Mouse (Mus musculus) stomach, embryonic 16.5 days (tissue): ENCODE results near the gene AA986860. TPM values are rescaled to one million over a fixed set of nuclear protein-coding genes. Genes with fewer than 3 reads are reported as not detected.
A peak's percentile ranks its signal among the peaks of the same experiment; 100 is the strongest.

ENCODE experiments used
- ATAC-seq: fragments of 200-750 bp; cut with Nextera tagmentation; 2 replicates; pipeline ENCODE4 v1.8.0; 2017; ENCODE audit warnings: moderate number of reproducible peaks, moderate TSS enrichment; ENCODE audit not compliant: insufficient read depth, low FRiP score
- H3K27ac ChIP-seq: fragments of 300-500 bp; sonication (generic); 2 replicates; pipeline ENCODE4 v1.5.1; 2014; ENCODE audit warnings: low read length
- H3K27me3 ChIP-seq: fragments of 300-500 bp; sonication (generic); 2 replicates; pipeline ENCODE4 v1.6.1; 2014; ENCODE audit warnings: low read length, control low read depth, mixed read lengths; ENCODE audit not compliant: control insufficient read depth, insufficient read depth
- H3K36me3 ChIP-seq: fragments of 300-500 bp; sonication (generic); 2 replicates; pipeline ENCODE4 v1.6.1; 2014; ENCODE audit warnings: low read length; ENCODE audit not compliant: control insufficient read depth, insufficient read depth
- H3K4me1 ChIP-seq: fragments of 300-500 bp; sonication (generic); 2 replicates; pipeline ENCODE4 v1.6.1; 2014; ENCODE audit warnings: low read length, control low read depth, mixed read lengths; ENCODE audit not compliant: control insufficient read depth, insufficient read depth
- H3K4me2 ChIP-seq: fragments of 300-500 bp; sonication (generic); 2 replicates; pipeline ENCODE4 v1.6.1; 2014; ENCODE audit warnings: low read depth, low read length, mixed read lengths
- H3K4me3 ChIP-seq: fragments of 300-500 bp; sonication (generic); replicated peaks from 2 replicates; pipeline ENCODE4 v1.5.1; 2014; ENCODE audit warnings: mild to moderate bottlenecking, low read length
- H3K9ac ChIP-seq: fragments of 300-500 bp; sonication (generic); 2 replicates; pipeline ENCODE4 v1.6.1; 2014; ENCODE audit warnings: low read length
- H3K9me3 ChIP-seq: fragments of 300-500 bp; sonication (generic); replicated peaks from 2 replicates; pipeline ENCODE4 v1.6.1; 2016; ENCODE audit warnings: low read length, control low read depth; ENCODE audit not compliant: control insufficient read depth
- WGBS: fragments of 180-500 bp; shearing (Covaris S2); extraction: QIAGEN DNeasy Blood & Tissue Kit; methylation state at CpG from one replicate; pipeline ENCODE4 v1.1.7; 2014; 5-methylcytosine and 5-hydroxymethylcytosine counted together
- polyA plus RNA-seq: library from polyadenylated mRNA; unstranded; fragments of >200 nt; fragmentation: Nextera tagmentation; extraction: Ambion mirVana; gene quantifications from 2 replicates; pipeline ENCODE4 v1.2.1, GENCODE M21; 2015

Gene AA986860
- polyA plus RNA-seq, 1 experiment from 2014 or later: 44.2 TPM

GRCm38 (mm10) chr1:130740781-130741720, 9.3 kb downstream of the AA986860 start:
- H3K4me3 ChIP-seq: no peak overlapping the region
- H3K4me1 ChIP-seq: peaks cover 19% of the 10 kb centered on the region
- H3K9ac ChIP-seq: peak overlapping the region; percentile 40; the same call in 1 of the 2 replicates
- peak overlapping the region; percentile 69; the same call in 1 of the 2 replicates for H3K27ac ChIP-seq
- H3K27me3 ChIP-seq: no peaks in the 10 kb centered on the region
- H3K9me3 ChIP-seq: no peaks in the 10 kb centered on the region
- H3K36me3 ChIP-seq: no peaks in the 10 kb centered on the region
- 0 out of 2 replicates have a peak overlapping the region, but pooled peaks have one; percentile 3 for H3K4me2 ChIP-seq
- peak; percentile 74 for ATAC-seq
- WGBS: 53% methylated on average over 15 of the region's 15 CpGs

GRCm38 (mm10) chr1:130742201-130742600, 10.4 kb downstream of the AA986860 start:
- ATAC-seq: no peak

GRCm38 (mm10) chr1:130743775-130744174, 12.0 kb downstream of the AA986860 start:
- Histone ChIP-seq H3K36me3 (no peaks in the 10 kb centered on the region), H3K4me3 (no peak overlapping the region), H3K27me3 (no peaks in the 10 kb centered on the region), H3K9me3 (no peaks in the 10 kb centered on the region), H3K4me2 (no peak overlapping the region), H3K4me1 (peaks cover 16% of the 10 kb centered on the region), H3K27ac (peak overlapping the region; percentile 9; the same call in 1 of the 2 replicates), H3K9ac (no peak overlapping the region)
- 85% methylated on average over 1 of the region's 1 CpGs for WGBS
- ATAC-seq: no peak

More at GRCm38 (mm10) chr1:130742201-130742600, 10.4 kb downstream of the AA986860 start:
- H3K4me1 ChIP-seq: peaks cover 19% of the 10 kb centered on the region
- H3K27ac ChIP-seq: no peak overlapping the region
- no peaks in the 10 kb centered on the region for H3K27me3 ChIP-seq
- no peak overlapping the region for H3K4me3 ChIP-seq
- H3K9ac ChIP-seq: no peak overlapping the region
- no peaks in the 10 kb centered on the region for H3K36me3 ChIP-seq
- H3K9me3 ChIP-seq: no peaks in the 10 kb centered on the region
- 78% methylated on average over 7 of the region's 7 CpGs for WGBS
- H3K4me2 ChIP-seq: no peak overlapping the region

GRCm38 (mm10) chr1:130744217-130744616, 12.4 kb downstream of the AA986860 start:
- no peak overlapping the region for H3K4me3 ChIP-seq
- H3K4me1 ChIP-seq: peaks cover 15% of the 10 kb centered on the region
- no peak overlapping the region for H3K4me2 ChIP-seq
- H3K36me3 ChIP-seq: no peaks in the 10 kb centered on the region
- ATAC-seq: no peak
- H3K9me3 ChIP-seq: no peaks in the 10 kb centered on the region
- 64% methylated on average over 2 of the region's 2 CpGs for WGBS
- no peak overlapping the region for H3K9ac ChIP-seq
- H3K27ac ChIP-seq: peak overlapping the region; percentile 28; the same call in 1 of the 2 replicates
- no peaks in the 10 kb centered on the region for H3K27me3 ChIP-seq

GRCm38 (mm10) chr1:130744961-130745360, 13.2 kb downstream of the AA986860 start:
- H3K27ac ChIP-seq: no peak overlapping the region; the same call in 1 of the 2 replicates
- H3K27me3 ChIP-seq: no peaks in the 10 kb centered on the region
- peaks cover 15% of the 10 kb centered on the region for H3K4me1 ChIP-seq
- no peaks in the 10 kb centered on the region for H3K9me3 ChIP-seq
- no peak for ATAC-seq
- H3K4me3 ChIP-seq: no peak overlapping the region
- WGBS: 88% methylated on average over 5 of the region's 5 CpGs
- H3K36me3 ChIP-seq: no peaks in the 10 kb centered on the region
- no peak overlapping the region for H3K9ac ChIP-seq
- no peak overlapping the region for H3K4me2 ChIP-seq

- Histone ChIP-seq H3K36me3 (no peaks in the 10 kb centered on the region), H3K4me2 (no peak overlapping the region), H3K4me3 (no peak overlapping the region), H3K4me1 (peaks cover 11% of the 10 kb centered on the region), H3K27ac (0 out of 2 replicates have a peak overlapping the region, but pooled peaks have one; percentile 30), H3K9ac (no peak overlapping the region), H3K9me3 (no peaks in the 10 kb centered on the region), H3K27me3 (no peaks in the 10 kb centered on the region)
- no peak for ATAC-seq
- WGBS: 87% methylated on average over 3 of the region's 3 CpGs
These were observed 13.8 kb downstream of the AA986860 start for GRCm38 (mm10) chr1:130745591-130745990.

- ATAC-seq: no peak
These were observed 15.0 kb downstream of the AA986860 start for GRCm38 (mm10) chr1:130746819-130747218.

GRCm38 (mm10) chr1:130759689-130760088, 27.9 kb downstream of the AA986860 start:
- no peaks in the 10 kb centered on the region for H3K36me3 ChIP-seq
- H3K27me3 ChIP-seq: no peaks in the 10 kb centered on the region
- H3K4me1 ChIP-seq: no peaks in the 10 kb centered on the region
- H3K9ac ChIP-seq: no peak overlapping the region
- ATAC-seq: no peak
- no peak overlapping the region for H3K4me2 ChIP-seq
- no peak overlapping the region for H3K27ac ChIP-seq
- no peaks in the 10 kb centered on the region for H3K9me3 ChIP-seq
- no peak overlapping the region for H3K4me3 ChIP-seq
- WGBS: 64% methylated on average over 9 of the region's 9 CpGs

More at GRCm38 (mm10) chr1:130746819-130747218, 15.0 kb downstream of the AA986860 start:
- H3K4me3 ChIP-seq: no peak overlapping the region
- no peak overlapping the region for H3K9ac ChIP-seq
- H3K4me2 ChIP-seq: no peak overlapping the region
- H3K9me3 ChIP-seq: no peaks in the 10 kb centered on the region
- H3K36me3 ChIP-seq: no peaks in the 10 kb centered on the region
- H3K27ac ChIP-seq: no peak overlapping the region
- WGBS: 81% methylated on average over 3 of the region's 3 CpGs
- H3K27me3 ChIP-seq: no peaks in the 10 kb centered on the region
- H3K4me1 ChIP-seq: no peaks in the 10 kb centered on the region

- H3K4me1 ChIP-seq: no peaks in the 10 kb centered on the region
- no peaks in the 10 kb centered on the region for H3K36me3 ChIP-seq
- no peak for ATAC-seq
- no peaks in the 10 kb centered on the region for H3K9me3 ChIP-seq
- 48% methylated on average over 1 of the region's 1 CpGs for WGBS
- H3K4me3 ChIP-seq: no peak overlapping the region
- H3K9ac ChIP-seq: no peak overlapping the region
- peak overlapping the region; percentile 41; the same call in 1 of the 2 replicates for H3K27ac ChIP-seq
- H3K27me3 ChIP-seq: no peaks in the 10 kb centered on the region
- H3K4me2 ChIP-seq: no peak overlapping the region
These were observed 29.8 kb downstream of the AA986860 start for GRCm38 (mm10) chr1:130761597-130761996.
